Mouse (Mus musculus): ENCODE measurements around the gene Lamp5. TPM values are rescaled to one million over a fixed set of nuclear protein-coding genes. Genes with fewer than 3 reads are reported as not detected.

The Lamp5 gene
- polyA plus RNA-seq (2012; rRNA removed) = 63.8 and 75.9 TPM in 2 replicates

GRCm38 (mm10) chr2:136051688-136052289 is at the start of gene Lamp5:
Gene Lamp5 (plus strand): TSS chr2:136052239.

All from central nervous system, embryonic 14 days (tissue).